Mouse (Mus musculus): ENCODE data around the gene Plekhj1.

Gene Plekhj1

DNA sequence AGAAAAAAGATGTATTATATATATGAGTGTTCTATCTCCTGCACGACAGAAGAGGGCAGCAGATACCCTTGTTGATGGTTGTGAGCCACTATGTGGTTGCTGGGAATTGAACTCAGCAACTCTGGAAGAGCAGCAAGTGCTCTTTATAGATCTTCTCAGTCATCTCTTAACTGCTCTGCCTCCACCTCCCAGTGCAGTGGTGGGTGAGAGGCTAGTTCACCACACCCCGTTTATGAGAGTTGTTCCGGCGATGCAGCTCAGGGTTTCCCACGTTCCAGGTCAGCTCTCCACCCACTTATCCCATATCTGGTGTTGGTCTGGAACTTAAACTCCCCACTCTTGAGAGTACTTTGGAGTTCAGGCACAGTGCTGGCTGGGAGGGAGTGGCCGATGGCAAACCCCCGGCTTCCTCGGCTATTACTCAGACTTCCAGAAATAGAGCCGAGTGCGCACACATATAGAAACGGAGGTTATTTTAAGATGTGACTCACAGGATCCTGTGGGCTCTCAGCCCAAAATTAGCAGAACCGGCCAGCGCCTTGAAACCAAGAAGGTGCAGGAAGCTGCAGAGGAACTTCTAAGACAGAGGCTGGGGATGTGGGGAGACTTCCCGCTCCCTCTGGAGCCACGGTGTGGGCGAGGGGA, 47.1 kb downstream of the Plekhj1 start:
- DNase-seq (ENCODE audit: extremely low spot score), result no peak

DNA sequence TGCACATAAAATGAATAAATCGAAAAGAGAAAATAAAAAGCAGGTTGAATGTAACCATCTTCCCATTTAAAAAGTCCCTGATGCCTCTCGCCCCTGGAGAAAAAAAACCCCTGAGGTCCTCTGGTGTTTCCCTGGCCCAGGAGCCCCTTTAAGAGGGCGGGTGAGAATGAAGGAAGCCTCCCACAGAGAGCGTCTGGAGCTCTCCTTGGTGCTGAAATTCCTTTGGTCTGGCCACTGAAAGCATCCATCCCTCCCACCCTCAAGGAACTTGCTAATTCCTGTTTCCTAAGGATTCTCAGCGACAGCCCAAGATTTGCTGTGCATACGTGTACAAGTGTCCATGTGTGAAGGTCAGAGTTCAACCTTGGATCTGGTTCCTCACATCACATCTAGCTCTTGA, 49.8 kb downstream of the Plekhj1 start:
- DNase-seq (ENCODE audit: extremely low spot score), result peak; percentile 63

DNA sequence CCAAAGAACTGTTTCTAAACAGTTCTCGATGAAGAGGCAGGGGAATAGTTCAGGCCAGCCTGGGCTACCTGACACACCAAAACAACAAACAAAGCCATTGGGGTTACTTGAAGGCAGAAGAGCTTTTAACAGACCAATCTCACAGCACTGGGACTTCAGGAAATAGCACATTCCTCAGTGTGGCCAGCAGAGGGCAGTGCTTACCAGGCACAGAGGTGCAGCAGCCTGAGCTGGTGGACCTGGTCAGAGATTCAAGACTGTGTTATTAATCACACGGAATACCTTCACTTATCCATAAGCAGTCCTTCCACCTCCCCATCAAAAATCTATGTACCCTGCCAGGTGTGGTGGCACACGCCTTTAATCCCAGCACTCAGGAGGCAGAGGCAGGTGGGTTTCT, 51.0 kb downstream of the Plekhj1 start:
- peak; percentile 61 for DNase-seq (ENCODE audit: extremely low spot score)

Measured in embryo, embryonic 9.5 days (tissue).